Mouse (Mus musculus) gastrocnemius, postnatal 4 days (tissue): ENCODE measurements around the gene Slc30a4. TPM values are rescaled to one million over a fixed set of nuclear protein-coding genes. Genes with fewer than 3 reads are reported as not detected.

Experiments used
- DNase-seq, 2 experiments: peaks; one replicate each; pipeline ENCODE4 v3.0.0; 2021 to 2022; ENCODE audit warnings: low spot score in 2 of 2, mixed read lengths in 2 of 2
- total RNA-seq, 2 experiments: library from RNA; stranded (reverse); gene quantifications; 2 replicates each; pipeline ENCODE4 v1.2.3; 2021

The Slc30a4 gene
- total RNA-seq, 2 experiments from 2014 or later = 20.0 to 21.3 TPM

DNA sequence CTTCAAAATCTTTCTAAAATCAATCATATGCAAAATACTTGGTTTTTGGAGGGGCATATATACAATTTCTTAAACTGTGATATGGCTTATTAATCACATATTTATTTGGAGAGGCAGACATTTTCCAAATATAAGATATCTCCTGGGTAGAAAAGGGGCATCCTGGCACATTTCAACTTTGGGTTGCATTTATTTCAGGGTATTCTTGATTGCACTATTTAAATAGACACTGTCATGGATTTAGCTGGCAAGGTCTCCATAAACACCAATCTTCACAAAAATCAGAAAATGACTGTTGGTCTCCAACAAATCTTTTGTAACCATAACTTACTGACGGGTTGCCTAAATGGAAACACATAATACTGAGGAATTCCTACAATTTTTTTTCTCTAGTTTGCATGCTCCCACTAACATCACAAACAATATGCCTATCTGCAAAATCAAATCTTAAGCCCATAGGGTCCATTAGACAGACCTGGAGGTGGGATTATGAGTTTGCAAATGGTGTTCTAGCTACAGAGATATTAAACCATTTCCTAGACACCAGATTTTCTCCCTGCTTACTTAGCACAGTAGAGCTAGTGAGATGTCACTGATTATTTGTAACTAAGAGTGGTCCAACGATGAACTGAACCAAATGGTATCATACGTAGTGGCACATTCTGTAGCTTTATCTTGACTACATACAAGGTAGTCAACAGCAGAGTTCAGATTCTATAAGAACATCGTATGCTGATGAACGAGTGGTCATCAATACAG lies 20.9 kb downstream of the Slc30a4 start:
- no peak for DNase-seq

DNA sequence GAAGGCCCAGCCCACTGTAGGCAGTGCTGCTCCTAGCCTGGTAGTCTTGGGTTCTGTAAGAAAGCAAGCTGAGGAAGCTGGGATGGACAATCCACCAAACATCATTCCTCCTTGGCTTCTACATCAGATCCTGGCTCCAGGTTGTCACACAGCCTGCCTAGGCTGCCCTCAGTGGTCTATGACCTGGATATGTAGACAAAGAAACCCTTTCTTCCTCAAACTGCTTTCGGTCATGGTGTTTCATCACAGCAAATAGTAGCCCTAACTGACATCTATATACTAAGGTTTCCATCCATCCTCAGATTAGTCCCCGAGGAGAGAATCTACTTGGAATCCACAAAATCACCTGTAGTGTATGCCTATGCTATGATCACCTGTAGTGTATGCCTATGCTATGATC lies 27.3 kb downstream of the Slc30a4 start:
- DNase-seq = no peak

DNA sequence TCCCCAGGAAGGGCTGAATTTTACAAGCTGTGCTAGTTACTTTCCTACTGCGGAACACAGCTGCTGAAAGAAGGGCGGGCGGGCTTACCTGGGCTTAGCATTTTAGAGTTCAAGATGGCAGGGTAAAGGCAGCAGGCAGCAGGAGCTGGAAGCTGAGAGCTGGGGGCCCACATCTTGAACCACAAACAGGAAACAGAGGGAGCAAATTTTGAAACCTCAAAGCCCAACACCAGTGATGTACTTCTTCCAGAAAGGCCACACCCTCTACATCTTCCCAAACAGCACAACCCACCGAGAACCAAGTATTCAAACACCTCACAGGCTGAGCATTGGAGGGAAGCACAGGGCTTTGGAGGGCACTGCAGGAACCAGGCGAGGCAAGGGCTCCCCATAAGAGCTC lies 29.6 kb downstream of the Slc30a4 start:
- DNase-seq = no peak

DNA sequence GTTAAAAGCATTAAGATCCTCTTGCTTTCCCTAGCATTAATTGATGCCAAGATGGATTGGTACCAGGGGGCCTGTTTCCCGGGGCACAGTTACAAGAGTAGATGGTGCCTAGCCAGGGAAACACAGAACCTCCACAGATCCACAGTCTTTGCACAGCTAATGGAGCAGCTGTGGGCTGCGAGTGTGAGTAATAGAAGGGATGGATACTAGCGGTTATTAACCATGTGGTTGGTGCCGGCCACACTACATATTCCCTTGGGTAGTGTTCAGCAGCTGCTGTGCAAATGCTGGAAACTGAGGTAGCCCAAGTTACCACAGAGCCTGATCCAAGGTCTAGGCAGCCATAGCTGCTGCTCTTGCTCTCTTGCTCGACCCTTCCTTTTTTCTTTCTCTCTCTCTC lies 30.7 kb downstream of the Slc30a4 start:
- no peak for DNase-seq

DNA sequence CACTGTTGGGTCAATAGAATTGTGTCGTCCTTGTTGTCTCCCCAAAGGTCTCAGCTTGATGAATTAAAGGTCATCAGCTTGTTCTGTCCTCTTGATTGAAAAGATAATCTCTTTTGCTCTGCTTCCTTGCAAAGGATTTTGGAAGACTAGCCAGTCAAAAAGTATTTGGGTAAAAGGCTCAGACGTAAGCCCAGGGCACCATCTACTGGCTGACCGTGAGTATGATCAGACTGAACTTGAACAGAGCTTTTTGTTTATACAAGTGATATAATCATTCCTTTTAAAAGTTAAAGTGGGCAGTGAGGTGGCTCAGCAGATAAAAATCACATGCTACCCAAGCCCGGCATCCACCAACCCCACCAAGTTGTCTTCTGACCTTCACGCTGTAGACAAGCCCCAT lies 34.6 kb downstream of the Slc30a4 start:
- no peak for DNase-seq

DNA sequence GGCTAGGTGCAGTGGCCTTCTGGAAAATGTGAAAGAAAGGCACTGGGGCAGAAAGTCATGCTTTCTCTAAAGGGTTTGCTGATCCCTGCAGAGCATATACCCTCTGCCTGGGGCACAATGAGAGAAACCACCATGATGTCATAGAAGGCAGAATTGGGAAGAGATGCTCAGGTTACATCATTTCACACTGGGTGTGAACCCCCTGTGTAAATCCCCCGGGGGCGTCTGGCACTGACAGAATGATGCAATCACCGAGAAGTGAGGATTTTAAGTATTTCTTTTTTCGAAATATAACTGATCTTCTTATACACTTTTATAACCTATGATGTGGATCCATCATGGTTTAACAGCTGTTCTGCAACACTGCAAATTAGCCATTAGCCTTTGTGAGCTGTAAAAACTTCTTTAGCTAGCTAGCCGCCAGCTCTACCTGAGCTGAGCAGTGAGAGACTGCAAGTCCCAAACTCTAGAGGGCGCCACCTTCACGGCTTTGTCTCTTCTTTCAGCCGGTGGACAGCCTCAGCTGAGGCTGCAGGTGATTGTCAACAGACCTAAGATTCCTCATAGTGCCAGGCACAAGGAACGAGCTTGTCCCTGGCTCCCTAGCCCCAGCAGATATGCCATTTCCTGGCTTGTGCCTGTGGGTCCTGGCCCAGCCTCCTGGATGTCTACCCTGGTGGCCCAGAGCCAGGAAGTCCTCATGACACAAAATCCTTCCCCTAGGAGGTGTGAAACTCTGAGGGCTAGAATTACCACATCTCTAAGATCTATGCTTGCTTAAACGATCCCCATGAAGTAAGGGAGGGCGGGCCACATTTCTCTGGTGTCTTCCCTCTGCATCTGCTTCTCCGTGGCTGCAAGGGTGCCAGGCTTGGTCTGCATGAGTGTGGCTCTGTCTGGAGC lies 36.2 kb downstream of the Slc30a4 start:
- peak in 1 of 2 experiments; percentile 24 for DNase-seq

DNA sequence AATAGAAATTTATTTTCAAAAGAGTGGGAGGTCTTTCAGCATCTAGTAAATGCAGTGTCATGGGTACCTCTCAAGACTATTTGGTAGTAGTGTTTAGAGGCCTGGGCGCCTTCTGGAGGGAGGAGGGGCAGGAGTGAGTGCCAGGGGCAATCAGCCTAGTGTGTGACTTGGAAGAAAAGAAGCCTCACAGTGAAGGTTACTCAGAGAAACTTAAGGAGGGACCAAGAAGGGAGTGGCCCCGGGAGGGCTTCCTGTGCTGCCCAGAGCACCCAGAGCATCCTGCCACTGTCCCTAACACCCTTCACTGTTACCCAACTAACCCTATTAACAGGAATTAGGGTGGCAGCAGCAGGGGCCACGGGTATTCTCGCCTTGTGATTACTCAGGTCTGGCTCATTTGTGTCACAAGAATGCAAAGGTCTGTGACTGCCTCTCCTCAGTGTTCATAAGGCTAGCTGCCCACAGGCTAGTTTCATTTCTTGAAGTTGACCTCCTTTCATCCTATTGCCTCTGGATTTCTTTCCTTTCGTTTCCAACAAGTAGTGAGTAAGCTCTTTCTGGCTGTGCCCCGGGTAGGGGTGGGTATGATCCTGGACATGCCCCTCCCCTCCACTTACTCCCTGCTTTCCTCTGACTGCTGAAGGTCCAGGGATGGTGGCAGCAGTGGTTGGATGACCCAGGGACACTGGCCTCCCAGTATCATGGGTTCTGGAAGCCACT lies 37.0 kb downstream of the Slc30a4 start:
- no peak for DNase-seq

DNA sequence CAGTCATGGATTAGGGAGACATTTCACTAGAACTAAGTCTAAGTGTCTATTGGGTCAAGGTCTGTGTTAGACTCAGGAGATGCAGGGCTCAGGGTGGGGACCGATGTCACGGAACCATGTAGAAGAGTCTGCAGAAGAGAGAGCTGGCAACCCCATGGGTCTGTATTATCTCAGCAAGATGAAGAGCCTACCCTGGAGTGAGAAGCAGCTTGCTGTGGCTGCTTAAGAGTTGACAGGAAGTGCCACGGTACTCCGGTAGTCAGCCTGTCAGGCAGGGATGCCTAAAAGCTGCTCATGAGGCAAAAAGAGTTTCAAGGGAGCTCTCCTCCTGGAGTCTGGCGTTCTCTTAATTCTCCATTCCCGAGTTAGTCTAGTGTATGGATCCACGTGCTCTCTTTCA lies 42.6 kb downstream of the Slc30a4 start:
- no peak for DNase-seq

DNA sequence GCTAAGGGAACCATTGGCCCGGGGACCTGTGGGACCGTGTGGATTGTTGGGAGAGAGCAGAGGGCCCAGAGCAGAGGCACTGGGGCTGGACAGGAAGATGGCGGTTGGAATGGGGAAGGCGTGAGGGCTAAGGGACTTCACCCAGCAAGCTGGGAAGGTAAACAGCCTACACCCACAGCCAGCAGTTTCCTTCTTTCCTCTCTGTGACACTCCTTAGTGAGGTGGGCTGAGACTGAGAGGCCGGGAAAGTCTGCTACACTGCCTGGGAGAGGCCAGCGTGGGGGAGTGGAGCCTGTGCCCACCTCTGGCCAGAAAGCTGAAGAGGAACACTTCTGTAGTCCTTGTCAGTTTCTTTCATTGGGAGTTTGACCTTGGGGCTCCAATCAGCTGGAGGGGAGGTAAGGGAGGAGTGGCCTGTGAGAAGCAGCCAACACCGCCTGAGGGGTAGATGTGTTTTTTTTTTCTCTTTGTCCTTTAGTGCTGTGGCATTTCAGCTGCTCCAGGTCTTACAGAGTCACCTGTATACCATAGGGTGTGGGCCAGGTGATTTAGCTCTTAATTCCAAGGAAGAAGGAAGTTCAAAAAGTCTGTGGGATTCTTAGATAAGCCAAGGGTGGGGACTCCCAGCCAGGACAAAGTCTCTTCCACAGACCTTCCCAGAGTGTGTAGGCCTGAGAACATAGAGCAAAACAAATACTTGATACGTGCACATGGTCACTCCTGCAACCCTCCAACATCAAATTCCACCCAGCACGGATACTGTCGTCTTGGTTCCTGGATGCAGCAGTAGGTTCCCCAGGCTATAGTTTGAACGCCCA lies 44.5 kb downstream of the Slc30a4 start:
- DNase-seq = no peak

DNA sequence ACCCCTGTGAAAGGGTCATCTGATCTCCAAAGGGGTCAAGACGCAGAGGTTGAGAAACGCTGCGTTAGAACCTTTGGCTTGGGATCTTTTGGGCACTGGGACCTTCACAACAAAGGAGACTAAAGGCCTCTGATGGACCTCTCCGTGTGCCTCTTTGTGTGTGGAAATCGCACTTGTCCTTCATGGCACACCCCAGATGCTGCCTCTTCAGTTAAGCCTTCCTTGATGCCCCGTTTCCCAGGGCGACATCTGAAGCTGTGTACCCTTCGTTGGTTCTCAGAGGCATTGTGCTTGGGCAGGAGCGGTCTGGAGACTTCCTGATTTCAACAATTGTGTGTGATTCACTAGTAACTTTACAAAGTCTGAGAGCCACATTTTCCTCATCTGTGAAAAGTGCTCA lies 45.7 kb downstream of the Slc30a4 start:
- DNase-seq = no peak

DNA sequence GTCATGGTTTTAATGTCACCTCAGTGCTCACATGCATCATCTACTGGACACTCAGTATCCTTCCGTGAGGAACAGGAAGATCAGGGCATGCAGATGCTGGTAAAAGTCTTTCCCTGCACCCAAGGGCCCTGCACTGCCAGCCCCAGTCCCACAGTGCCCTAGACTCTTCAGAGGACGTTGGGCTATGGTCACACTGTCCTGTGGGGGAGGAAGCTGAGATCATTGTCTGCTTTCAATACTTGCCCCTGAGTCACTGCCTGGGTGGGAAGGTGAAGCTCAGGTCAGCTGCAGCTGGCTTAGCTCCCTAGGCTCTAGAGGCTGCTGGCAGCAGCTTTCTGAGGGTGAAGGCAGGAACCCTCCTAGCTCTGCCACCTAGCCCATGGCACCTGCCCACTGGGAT lies 46.4 kb downstream of the Slc30a4 start:
- no peak for DNase-seq

DNA sequence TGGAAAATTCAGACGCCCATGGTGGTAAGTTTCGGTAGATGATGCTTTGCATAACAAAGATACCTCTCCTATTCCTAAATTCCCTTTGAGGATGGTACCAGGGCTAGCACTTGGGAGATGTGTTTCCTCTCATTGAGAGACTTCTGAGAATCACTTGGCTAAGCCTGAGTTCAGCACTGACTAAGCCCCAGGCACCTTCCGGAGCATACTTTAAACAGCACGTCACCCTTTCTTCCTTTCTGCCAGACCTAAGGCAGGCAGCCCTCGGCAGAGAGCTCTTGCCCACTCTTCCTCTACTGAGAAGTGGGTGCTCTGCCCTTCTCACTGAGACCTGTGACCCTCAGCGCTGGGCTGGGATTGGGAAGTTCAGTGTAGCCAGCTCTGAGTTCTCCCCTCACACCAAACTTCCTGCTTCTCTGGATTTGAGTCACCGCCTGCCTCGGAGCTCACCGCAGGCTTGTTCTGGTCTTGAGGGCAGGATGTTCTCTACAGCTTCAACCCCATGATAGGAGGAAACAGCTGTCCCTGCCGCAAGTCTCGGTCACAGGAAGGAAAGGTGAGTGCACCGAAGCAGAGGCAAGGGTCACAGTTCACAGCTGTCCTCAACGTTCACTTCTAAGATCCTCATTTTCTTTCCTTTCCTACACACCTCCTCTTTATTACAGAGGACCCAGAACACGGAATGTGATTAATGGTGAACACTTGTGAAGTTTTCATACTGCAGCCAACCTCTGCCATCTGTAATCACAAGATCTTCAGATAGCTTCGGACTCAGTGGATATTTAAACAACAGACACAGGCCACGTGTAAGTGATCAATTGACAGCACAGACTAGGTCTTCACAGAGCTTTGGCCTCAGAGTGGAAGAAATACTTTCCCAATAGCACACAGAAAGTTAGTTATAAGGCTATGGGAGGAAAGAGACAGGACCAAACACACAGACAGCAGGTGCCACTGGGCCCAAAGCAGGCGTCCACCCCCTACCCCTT lies 50.1 kb downstream of the Slc30a4 start:
- no peak for DNase-seq

DNA sequence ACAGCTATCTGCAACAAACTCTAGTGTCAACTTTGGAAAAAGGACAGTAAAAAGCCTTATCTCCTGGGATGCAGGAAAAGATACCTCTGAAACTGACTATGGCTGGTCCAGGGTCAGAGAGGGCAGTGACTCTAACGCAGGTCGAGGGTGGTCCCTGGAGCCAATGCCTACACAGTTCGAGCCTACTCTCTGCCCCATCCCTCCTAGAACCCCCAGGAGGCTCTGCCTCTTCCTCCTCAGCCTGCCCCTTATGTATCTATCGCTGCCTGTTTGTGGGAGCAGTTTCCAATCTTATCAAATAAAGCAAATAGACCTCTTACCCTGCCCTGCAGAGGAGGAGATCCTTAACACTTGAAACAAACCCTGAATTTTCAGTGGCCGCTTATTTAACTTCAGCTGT lies 63.8 kb downstream of the Slc30a4 start:
- no peak for DNase-seq

DNA sequence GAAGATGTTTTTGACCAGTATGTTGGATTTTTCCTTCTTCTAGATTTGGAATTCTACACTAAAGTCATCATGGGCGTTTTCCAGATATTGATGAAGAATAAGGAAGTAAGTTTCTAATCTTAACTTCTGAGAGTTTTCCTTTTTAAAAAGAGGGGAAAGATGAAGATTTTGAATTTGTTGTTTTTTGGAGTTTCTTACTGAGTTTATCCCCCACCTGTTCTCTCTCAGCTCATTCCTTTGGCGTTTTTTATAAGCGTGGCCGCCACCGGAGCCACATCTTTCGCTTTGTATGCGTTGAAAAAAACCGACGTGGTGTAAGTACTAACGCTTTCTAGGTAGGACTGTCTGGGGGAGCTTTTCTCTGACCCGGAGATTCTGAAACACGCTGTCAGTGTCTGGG lies 64.4 kb downstream of the Slc30a4 start:
- DNase-seq = no peak

DNA sequence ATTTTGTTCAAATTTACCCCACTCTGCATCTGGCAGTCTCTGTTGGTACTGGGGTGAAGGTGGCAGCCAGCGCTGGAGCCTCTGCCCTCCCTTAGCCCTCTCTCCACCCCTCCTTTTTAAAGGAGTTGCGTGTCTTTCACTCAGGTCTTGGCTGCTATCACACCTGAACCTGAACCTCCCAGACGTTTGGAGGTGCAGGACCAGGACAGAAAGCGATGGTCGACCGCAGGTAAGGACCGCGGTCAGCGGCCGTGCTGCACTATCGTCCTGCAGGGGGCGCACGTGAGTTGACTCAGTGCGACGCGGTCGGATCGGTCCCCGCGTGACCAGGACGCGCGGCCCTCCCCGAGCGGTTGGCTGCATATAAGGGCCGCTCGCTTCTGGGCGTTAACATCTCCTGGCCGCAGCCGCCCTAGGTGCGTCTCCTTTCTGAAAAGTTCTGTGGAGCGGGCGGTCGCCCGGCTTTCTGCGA lies 64.9 kb downstream of the Slc30a4 start:
- DNase-seq = peak; percentile 60 to 79

DNA sequence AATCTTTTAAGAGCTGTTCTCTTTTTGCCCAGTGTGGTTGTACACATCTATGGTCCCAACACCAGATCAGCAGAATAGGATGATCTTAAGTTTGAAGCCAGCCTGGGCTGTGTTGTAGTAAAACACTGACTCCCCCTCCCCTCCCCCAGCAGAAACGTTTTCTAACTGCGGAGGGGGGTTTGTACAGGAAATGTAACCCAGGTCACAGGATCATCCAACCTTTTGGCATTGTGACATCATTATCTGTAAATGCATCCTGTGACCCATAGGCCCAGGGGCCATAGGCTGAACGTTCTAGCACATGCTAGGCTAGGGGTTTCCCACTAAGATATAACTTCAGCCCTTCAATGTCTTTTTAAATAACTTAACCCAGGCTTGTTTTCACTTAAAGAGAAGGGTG lies 65.8 kb downstream of the Slc30a4 start, which contains the start of gene AA467197:
TSS of gene AA467197 (plus strand) at position 301 of the 400 bp plus-strand sequence.
- DNase-seq = no peak
